Mouse (Mus musculus) effector memory CD4-positive, alpha-beta T cell, adult 7 months (primary cell): Measurements from ENCODE around the gene Apoe. TPM values are rescaled to one million over a fixed set of nuclear protein-coding genes. Genes with fewer than 3 reads are reported as not detected.

ENCODE experiments used
- polyA plus RNA-seq: library from polyadenylated mRNA; unstranded; fragments of 100-300 nt; shearing (Covaris generic); gene quantifications from one replicate; pipeline ENCODE4 v1.2.1, GENCODE M21; 2017

Apoe gene
- polyA plus RNA-seq = 1.3 TPM

DNA sequence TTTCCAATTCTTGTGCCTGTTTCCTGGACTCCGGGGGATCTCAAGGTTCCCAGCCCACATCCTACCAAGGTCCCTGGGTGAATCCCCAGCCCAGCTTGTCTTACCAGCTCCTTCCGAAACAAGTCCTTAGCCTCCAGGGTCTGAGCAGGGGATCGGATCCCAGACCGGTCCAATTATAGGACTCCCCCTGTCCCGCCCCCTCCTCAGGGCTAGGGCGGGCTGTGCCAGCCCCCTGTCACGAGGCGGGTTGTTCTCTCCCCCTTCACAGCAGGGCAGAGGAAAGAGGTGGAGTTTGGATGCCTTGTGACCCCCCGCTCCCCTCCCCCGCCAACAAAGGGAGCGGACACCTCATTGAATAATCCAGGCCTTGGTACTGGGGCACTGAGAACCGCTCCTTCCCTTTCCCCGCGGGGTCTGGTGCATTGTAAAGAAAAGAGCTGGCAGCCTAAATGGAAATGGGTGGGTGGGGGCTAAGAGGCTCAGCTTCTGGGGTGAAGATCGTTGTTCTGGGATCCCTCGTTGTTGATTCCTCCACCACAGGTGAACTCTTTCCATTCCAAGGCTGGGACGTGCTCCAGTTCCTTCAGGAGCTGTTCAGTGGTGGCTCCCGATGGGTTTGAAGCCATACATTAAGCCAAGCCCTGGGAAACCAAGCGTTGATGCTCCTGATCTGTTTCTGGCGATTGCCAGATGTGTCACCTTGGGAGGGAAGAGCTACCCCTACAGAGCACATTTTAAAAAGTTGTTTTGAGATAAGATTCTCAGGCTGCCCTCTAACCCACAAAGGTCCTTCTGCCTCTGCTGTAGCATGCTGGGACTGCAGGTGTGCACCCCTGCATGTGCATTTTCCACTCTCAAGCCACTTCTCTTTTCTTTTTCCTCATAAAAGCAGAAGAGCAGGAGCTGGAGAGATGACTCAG is at the start of gene Apoe:
Apoe (minus strand) TSS at position 282 of the 920 bp plus-strand sequence.

DNA sequence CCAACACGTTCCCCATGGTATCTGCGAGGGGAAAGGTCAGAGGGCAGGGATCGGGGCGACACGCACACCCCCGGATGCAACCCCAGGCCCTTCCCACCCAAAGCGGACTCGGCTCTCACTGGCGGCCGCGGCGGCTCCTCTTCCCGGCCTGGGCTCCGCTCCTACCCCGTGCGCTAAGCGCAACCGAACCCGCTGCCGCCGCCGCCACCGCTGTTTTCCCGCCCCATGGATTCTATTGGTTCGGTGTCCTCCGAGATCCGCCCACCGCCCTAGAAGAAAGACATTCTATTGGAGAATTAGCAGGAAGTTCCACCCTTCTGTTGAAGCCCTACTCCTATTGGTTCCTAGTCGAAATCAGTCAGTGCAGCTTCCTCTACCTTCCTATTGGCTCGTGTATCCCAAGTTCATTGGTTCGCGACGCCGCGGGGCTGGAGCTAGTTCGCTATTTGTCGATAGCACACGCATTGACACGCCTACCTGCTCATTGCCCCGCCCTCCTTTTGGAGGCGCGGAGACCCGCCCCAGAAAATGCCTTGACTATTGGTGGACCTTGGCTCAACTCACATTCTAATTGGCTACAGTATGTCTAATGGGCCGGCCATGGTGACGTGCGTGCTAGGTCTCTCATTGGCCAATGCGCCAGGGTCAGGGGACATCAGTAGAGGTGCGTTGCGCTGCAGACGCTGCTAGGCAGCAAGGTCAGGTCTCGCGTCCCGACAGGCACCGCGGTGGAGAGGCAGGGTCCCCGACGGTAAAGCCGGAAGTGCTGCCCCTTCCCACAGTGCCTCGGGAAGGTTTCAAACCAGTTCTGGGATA is 16.5 kb upstream of the Apoe start, which contains the start of gene Tomm40:
Tomm40 (minus strand) TSS at position 200 of the 816 bp plus-strand sequence.

DNA sequence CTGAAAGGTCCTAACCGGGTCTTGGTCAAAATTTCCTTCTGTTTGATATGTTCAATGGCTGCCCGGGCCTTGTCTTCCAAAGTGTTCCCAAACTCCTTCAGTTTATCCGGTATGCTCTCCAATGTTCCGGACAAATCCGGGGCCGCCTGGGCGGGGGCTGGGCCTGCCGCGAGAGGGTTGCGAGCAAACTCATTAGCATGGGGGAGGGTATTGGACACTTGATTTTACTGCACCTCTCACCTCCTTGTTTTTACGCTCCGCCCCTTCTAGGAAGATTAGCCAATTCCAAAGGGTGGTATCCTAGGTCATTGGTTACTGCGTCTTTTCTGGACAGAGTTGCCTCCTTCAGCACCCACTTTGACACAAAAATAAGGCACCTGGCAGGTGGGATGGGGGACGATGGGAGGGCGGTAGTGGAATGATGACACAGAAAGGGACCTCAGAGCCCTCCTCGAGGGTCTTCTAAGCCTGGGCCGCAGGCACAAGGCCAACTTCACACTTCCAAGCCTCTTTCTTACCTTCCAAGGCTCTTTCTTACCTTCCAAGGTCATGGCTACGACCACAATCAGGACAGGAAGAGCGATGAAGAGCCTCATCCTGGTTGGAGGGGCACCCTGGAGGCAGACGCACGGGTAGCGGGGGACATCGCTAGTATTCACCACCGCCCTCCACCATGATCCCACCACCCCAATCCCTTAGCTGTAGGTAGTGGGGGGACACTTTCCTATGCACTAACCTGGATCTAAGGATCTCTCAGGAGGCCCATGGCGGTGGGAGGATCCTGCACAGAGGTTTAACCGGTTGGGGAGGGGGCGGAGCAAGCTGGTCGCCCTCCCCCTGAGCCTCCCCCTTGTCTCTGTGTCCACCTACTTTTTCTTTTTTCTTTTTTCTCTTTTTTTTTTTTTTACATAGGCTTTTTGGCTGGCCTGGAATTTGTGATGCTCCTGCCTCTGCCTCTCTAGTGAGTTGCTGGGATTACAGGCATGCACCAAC is 6.8 kb downstream of the Apoe start, which contains the start of gene Apoc1:
Apoc1 (minus strand) TSS at position 788 of the 993 bp plus-strand sequence.

DNA sequence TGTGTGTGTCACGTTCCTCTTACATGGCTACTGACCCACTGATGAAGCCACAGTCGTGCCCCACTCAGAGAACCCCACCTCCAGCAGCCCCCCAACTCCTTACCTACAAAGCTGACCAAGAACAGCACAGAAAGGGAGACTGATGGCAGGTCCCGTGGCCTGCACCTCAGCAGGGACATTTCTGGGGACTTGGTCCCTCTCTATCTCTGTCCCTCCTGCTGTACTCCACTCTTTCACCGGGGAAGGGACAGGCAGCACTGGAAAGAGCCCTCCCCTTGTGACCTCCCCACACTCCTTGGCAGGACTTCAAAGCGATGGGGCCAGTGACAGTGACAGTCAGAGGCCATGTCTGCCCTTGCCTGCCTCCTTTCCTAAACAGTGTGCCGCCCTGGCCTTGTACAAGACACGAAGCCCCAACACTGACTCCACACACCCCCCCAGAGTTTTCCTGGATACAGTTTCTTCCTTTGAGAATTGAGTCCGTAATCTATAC is 17.7 kb downstream of the Apoe start, which contains the start of the genes Gm44805 and Apoc4:
Gm44805 (minus strand) TSS at position 222 of the 493 bp plus-strand sequence.
Apoc4 (minus strand) TSS at position 278 of the 493 bp plus-strand sequence.

DNA sequence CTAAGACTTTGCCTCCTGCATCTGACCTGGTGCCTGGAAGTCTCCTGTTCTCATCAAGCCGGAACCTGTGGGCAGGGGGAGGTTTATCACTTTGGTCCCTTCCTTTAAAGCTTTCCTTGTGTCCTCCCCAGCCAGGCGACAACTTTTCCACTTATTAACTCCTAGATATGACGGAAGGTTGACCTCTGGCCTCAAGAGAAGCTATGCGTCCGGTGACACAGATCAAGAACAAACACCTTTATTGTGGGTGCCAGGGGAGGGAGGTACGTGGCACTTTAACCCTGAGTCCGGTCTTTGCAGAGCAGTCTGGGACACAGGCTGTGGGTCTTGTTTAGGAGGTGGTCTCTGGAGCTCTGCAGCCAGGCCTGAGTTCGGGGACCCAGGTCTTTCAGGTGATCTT is 21.1 kb downstream of the Apoe start, which contains the start of gene Apoc2:
Apoc2 (minus strand) TSS at position 70 of the 400 bp plus-strand sequence.

DNA sequence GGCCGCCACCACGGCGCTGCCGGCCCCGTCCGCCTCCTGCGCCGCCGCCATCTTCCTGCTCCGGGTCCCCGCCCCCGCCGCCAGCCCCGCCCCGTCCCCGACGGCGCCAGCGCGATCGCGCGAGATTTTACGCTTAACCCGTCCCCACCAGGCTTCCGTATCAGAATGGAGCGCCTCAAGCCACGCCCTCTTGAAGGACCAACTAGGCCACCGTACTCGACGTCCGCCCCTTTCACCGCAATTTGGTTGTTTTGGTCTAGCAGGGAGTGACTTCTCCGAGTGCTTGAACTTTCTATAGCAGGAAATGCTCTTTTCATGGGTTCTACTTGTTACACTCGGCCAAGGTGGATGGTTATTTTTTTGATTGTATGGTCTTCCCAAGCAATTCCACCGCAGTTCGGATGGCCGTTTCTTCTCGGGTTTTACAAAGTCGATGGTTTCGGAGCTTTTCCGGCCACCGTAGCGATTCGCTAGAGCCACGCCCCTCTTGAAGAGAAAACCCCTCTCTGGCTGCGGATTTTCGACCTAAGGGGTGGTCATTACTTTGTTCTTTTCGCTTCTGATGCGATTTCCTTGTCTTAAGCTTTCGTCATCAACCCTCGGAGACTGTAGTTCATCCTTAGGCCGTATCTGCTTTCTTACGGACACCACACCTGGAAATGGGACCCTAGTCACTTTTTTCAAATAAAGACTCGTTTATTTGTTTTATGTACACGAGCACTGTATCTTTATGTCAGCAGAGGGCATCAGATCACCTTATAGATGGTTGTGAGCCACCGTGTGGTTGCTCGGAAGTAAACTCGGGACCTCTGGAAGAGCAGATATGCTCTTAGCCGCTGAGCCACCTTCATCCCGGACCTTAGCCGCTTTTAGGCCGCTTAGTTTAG is 33.8 kb downstream of the Apoe start, which contains the start of gene Clptm1:
Clptm1 (minus strand) TSS at position 79 of the 887 bp plus-strand sequence.

Other genes with a start within 250 kb of the Apoe start
- gene Mark4, start 240.4 kb downstream of the Apoe start, polyA plus RNA-seq = 6.2 TPM
- gene Exoc3l2, start 235.9 kb downstream of the Apoe start, polyA plus RNA-seq = not detected
- 3.8 TPM for gene Bloc1s3, start 190.8 kb downstream of the Apoe start, polyA plus RNA-seq
- 48.8 TPM for gene Trappc6a, start 190.8 kb downstream of the Apoe start, polyA plus RNA-seq
- gene Nkpd1, start 181.3 kb downstream of the Apoe start, polyA plus RNA-seq = not detected
- 15.6 TPM for gene Ppp1r37, start 136.1 kb downstream of the Apoe start, polyA plus RNA-seq
- gene Zfp296, start 121.9 kb downstream of the Apoe start, polyA plus RNA-seq = 1.8 TPM
- gene Gemin7, start 121.6 kb downstream of the Apoe start, polyA plus RNA-seq = 105 TPM
- gene Clasrp, start 94.7 kb downstream of the Apoe start, polyA plus RNA-seq = 49.4 TPM
- 249 TPM for gene Relb, start 69.8 kb downstream of the Apoe start, polyA plus RNA-seq
- gene Clptm1, start 34.2 kb downstream of the Apoe start, polyA plus RNA-seq = 121 TPM
- not detected for gene Apoc2, start 21.2 kb downstream of the Apoe start, polyA plus RNA-seq
- not detected for gene Gm44805, start 17.8 kb downstream of the Apoe start, polyA plus RNA-seq
- 0.18 TPM for gene Apoc4, start 17.7 kb downstream of the Apoe start, polyA plus RNA-seq
- gene Apoc1, start 6.5 kb downstream of the Apoe start, polyA plus RNA-seq = not detected
- 63.8 TPM for gene Tomm40, start 16.2 kb upstream of the Apoe start, polyA plus RNA-seq
- gene Nectin2, start 51.3 kb upstream of the Apoe start, polyA plus RNA-seq = not detected
- 0.65 TPM for gene Bcam, start 71.8 kb upstream of the Apoe start, polyA plus RNA-seq
- gene Cblc, start 97.6 kb upstream of the Apoe start, polyA plus RNA-seq = not detected
- 199 TPM for gene Bcl3, start 123.6 kb upstream of the Apoe start, polyA plus RNA-seq
- not detected for gene Gm19345, start 152.8 kb upstream of the Apoe start, polyA plus RNA-seq
- gene Ceacam16, start 162.1 kb upstream of the Apoe start, polyA plus RNA-seq = not detected
- gene Ceacam19, start 188.8 kb upstream of the Apoe start, polyA plus RNA-seq = not detected
- gene Pvr, start 222.0 kb upstream of the Apoe start, polyA plus RNA-seq = 42.3 TPM